Mouse (Mus musculus): ENCODE data around the gene Gsdma. TPM values are rescaled to one million over a fixed set of nuclear protein-coding genes. Genes with fewer than 3 reads are reported as not detected.
"Not testable (repeated sequence)": the region's sequence is repeated elsewhere in the genome, so short reads cannot be mapped to it uniquely, and the experiment has no call there.

Gsdma gene
- not detected in 2 replicates for polyA plus RNA-seq (2014; fragmentation: Nextera tagmentation; extraction: Ambion mirVana)

GRCm38 (mm10) chr11:98664091-98664490 lies at the start of gene Gsdma:
TSS of gene Gsdma (plus strand) at chr11:98664351.
- Histone ChIP-seq H3K4me1 (ENCODE audit: insufficient read depth) (no peaks in the 10 kb centered on the region), H3K27me3 (ENCODE audit: insufficient read depth, low read length) (0 out of 2 replicates have a peak, but pooled peaks cover 3% of the 10 kb centered on the region), H3K9me3 (ENCODE audit: low read depth, low read length) (no peaks in the 10 kb centered on the region), H3K9ac (no peak within 1 kb of the TSS), H3K27ac (ENCODE audit: low read depth) (no peak within 1 kb of the TSS), H3K4me3 (ENCODE audit: low read depth, low read length) (no peak within 1 kb of the TSS), H3K36me3 (ENCODE audit: insufficient read depth) (no peaks in the 10 kb centered on the region), H3K4me2 (no peak within 1 kb of the TSS)
- DNase-seq: no peak
- 25% methylated on average over 4 of the region's 4 CpGs for WGBS
- no peak for ATAC-seq (ENCODE audit: insufficient read depth)
- TF ChIP-seq CTCF (IDR thresholded peaks at IDR 0.05; ENCODE audit: low read depth): no peak

- H3K9me3 ChIP-seq (ENCODE audit: low read depth, low read length): 0 out of 2 replicates have a peak, but pooled peaks cover 2% of the 10 kb centered on the region
- ATAC-seq (ENCODE audit: insufficient read depth) (no peak), DNase-seq (no peak)
- no peak overlapping the region for H3K4me2 ChIP-seq
- no peaks in the 10 kb centered on the region for H3K27me3 ChIP-seq (ENCODE audit: insufficient read depth, low read length)
- no peak overlapping the region for H3K27ac ChIP-seq (ENCODE audit: low read depth)
- no peaks in the 10 kb centered on the region for H3K4me1 ChIP-seq (ENCODE audit: insufficient read depth)
- no peak for TF ChIP-seq CTCF (IDR thresholded peaks at IDR 0.05; ENCODE audit: low read depth)
- no peak overlapping the region for H3K9ac ChIP-seq
- no peaks in the 10 kb centered on the region for H3K36me3 ChIP-seq (ENCODE audit: insufficient read depth)
- WGBS: 91% methylated on average over 13 of the region's 13 CpGs
- no peak overlapping the region for H3K4me3 ChIP-seq (ENCODE audit: low read depth, low read length)
Observed at GRCm38 (mm10) chr11:98620791-98621190, 43.4 kb upstream of the Gsdma start.

GRCm38 (mm10) chr11:98623981-98624380 lies 40.2 kb upstream of the Gsdma start:
- H3K9ac ChIP-seq; H3K9me3 ChIP-seq (ENCODE audit: low read depth, low read length); H3K27ac ChIP-seq (ENCODE audit: low read depth); ATAC-seq (ENCODE audit: insufficient read depth); H3K27me3 ChIP-seq (ENCODE audit: insufficient read depth, low read length); H3K36me3 ChIP-seq (ENCODE audit: insufficient read depth); DNase-seq; H3K4me3 ChIP-seq (ENCODE audit: low read depth, low read length); H3K4me2 ChIP-seq; H3K4me1 ChIP-seq (ENCODE audit: insufficient read depth): not testable (repeated sequence)
- 74% methylated on average over 6 of the region's 6 CpGs for WGBS

- H3K4me3 ChIP-seq (ENCODE audit: low read depth, low read length); ATAC-seq (ENCODE audit: insufficient read depth); H3K27me3 ChIP-seq (ENCODE audit: insufficient read depth, low read length); H3K9ac ChIP-seq; DNase-seq; H3K27ac ChIP-seq (ENCODE audit: low read depth); H3K36me3 ChIP-seq (ENCODE audit: insufficient read depth); H3K9me3 ChIP-seq (ENCODE audit: low read depth, low read length); H3K4me1 ChIP-seq (ENCODE audit: insufficient read depth); H3K4me2 ChIP-seq: not testable (repeated sequence)
- WGBS: 95% methylated on average over 2 of the region's 2 CpGs
Observed at GRCm38 (mm10) chr11:98624381-98624780, 39.8 kb upstream of the Gsdma start.

- Histone ChIP-seq H3K4me3 (ENCODE audit: low read depth, low read length) (no peak within 1 kb of the TSS), H3K4me2 (no peak within 1 kb of the TSS), H3K27ac (ENCODE audit: low read depth) (no peak within 1 kb of the TSS), H3K9me3 (ENCODE audit: low read depth, low read length) (0 out of 2 replicates have a peak, but pooled peaks cover 2% of the 10 kb centered on the region), H3K9ac (no peak within 1 kb of the TSS), H3K4me1 (ENCODE audit: insufficient read depth) (no peaks in the 10 kb centered on the region), H3K36me3 (ENCODE audit: insufficient read depth) (no peaks in the 10 kb centered on the region), H3K27me3 (ENCODE audit: insufficient read depth, low read length) (no peaks in the 10 kb centered on the region)
- no peak for TF ChIP-seq CTCF (IDR thresholded peaks at IDR 0.05; ENCODE audit: low read depth)
- DNase-seq: no peak
- ATAC-seq (ENCODE audit: insufficient read depth): no peak
- 83% methylated on average over 10 of the region's 10 CpGs for WGBS
Observed at GRCm38 (mm10) chr11:98625611-98626410, 38.3 kb upstream of the Gsdma start, which contains the start of the genes Gm12355 and Gsdma3. TSS of gene Gm12355 (minus strand) at chr11:98625661. TSS of gene Gsdma3 (plus strand) at chr11:98626360.

GRCm38 (mm10) chr11:98628706-98629105 lies 35.4 kb upstream of the Gsdma start:
- Histone ChIP-seq H3K9ac (no peak overlapping the region), H3K36me3 (ENCODE audit: insufficient read depth) (no peaks in the 10 kb centered on the region), H3K9me3 (ENCODE audit: low read depth, low read length) (0 out of 2 replicates have a peak, but pooled peaks cover 2% of the 10 kb centered on the region), H3K27ac (ENCODE audit: low read depth) (no peak overlapping the region), H3K4me2 (no peak overlapping the region), H3K4me3 (ENCODE audit: low read depth, low read length) (no peak overlapping the region), H3K27me3 (ENCODE audit: insufficient read depth, low read length) (no peaks in the 10 kb centered on the region), H3K4me1 (ENCODE audit: insufficient read depth) (no peaks in the 10 kb centered on the region)
- WGBS: 94% methylated on average over 3 of the region's 3 CpGs
- no peak for TF ChIP-seq CTCF (IDR thresholded peaks at IDR 0.05; ENCODE audit: low read depth)
- ATAC-seq (ENCODE audit: insufficient read depth) (no peak), DNase-seq (no peak)

- no peak for DNase-seq
- no peak for TF ChIP-seq CTCF (IDR thresholded peaks at IDR 0.05; ENCODE audit: low read depth)
- Histone ChIP-seq H3K4me3 (ENCODE audit: low read depth, low read length) (no peak overlapping the region), H3K36me3 (ENCODE audit: insufficient read depth) (no peaks in the 10 kb centered on the region), H3K9ac (no peak overlapping the region), H3K4me1 (ENCODE audit: insufficient read depth) (no peaks in the 10 kb centered on the region), H3K9me3 (ENCODE audit: low read depth, low read length) (no peaks in the 10 kb centered on the region), H3K27me3 (ENCODE audit: insufficient read depth, low read length) (no peaks in the 10 kb centered on the region), H3K27ac (ENCODE audit: low read depth) (no peak overlapping the region), H3K4me2 (no peak overlapping the region)
- no peak for ATAC-seq (ENCODE audit: insufficient read depth)
- WGBS: 78% methylated on average over 5 of the region's 5 CpGs
Observed at GRCm38 (mm10) chr11:98630646-98631045, 33.5 kb upstream of the Gsdma start.

All from lung, embryonic 14.5 days (tissue).